Mouse (Mus musculus): ENCODE data around the gene Gm21985. TPM values are rescaled to one million over a fixed set of nuclear protein-coding genes. Genes with fewer than 3 reads are reported as not detected.

The Gm21985 gene
- polyA plus RNA-seq (2012), result not detected in 2 replicates

DNA sequence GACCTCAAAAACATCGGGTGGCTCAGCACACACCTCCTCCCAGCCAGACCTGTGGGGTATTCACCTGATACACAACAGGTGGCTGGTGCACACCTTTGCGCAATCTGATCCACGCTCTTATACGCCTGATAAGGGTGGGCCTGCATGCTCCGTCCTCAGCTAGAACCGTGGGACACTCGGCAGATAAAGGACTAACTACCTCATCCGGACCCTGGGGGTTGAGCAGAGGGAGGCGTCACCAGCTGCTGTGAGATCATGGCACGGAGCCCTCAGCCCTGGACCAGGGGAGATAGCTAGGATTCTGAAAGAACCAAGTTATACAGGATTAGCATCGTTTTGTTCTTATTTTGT lies at the start of gene Gm21985:
Gene Gm21985, plus strand, starts transcription at position 73 of the 351 bp plus-strand sequence.

GRCm38 (mm10) chr2:112239212-112239934 lies 26.7 kb upstream of the Gm21985 start, which contains the start of gene Lpcat4:
Gene Lpcat4, plus strand, starts transcription at chr2:112239468.

DNA sequence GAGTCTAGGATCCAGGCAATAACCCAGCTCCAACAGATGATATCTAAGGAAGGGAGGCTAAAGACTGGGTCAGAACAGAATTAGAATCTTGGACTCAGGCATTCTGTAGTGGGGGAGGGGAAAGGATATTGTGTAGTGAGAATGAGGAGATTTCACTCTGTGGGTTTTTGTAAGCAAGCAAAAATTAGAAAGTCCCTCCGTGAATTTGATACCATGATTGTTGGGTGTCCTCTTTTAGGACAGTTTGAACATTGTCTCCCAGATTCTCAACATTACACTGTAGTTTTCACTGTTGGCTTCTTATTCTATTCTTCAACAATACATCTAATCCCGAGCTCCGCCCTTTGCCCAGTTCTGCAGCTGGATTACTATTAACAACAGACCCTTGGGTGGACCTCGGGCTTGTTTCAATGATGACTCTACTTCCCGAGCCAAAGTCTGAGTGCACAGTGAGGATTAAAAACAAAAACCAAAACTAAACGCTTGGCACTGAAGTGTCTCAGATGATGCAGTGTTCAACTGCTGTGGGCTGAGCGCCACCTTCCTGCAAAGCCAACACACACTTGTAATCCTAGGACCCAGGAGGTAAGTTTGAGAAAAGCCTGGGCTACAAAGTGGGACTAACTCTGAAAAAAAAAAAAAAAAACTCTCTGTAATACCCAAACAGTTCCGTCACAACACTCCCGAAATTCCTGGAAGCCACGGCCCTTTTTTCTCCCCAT lies 6.7 kb upstream of the Gm21985 start, which contains the start of gene Nutm1:
Gene Nutm1, minus strand, starts transcription at position 51 of the 722 bp plus-strand sequence.

DNA sequence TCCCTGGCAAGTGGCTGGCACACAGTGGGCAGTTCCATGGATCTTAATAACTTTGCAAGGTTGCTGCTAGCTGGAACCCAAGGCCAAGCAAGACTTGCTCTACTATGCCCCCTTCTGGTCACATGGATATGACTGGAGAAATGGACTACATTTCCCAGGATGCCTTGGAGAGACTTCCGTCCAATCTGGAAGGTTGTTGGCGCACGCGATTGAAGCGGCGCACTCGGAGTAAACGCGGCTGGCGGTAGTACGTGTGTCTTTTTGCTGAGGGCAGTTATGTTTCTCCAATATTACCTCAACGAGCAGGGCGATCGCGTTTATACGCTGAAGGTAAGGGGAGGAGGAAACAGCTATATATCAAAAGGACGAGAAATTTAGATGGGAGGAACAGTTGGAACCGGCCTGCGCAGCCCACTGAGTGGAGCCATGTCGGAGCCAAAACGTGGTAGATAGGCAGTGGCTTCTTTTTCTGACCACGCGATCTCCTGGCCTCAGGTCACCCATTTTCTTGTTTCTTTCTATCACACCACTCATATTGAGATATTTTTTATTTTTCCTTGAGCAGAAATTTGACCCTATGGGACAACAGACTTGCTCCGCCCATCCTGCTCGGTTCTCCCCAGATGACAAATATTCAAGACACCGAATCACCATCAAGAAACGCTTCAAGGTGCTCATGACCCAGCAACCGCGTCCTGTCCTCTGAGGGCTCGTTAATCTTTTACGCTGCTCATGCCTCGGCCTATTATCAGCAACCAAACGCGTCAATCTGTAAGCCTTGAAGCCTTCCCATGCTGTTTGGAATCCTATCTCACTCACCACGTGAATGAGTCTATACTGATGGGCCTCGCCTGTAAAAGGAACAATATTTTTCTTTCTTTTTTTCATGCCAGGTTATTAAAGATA lies 4.1 kb upstream of the Gm21985 start, which contains the start of gene Nop10:
Gene Nop10, plus strand, starts transcription at position 179 of the 906 bp plus-strand sequence.

GRCm38 (mm10) chr2:112265448-112266241 lies 469 bp upstream of the Gm21985 start, which contains the start of gene Slc12a6:
Gene Slc12a6, plus strand, starts transcription at chr2:112265825.

GRCm38 (mm10) chr2:112367726-112368673 lies 101.9 kb downstream of the Gm21985 start, which contains the start of gene Emc4:
Gene Emc4, minus strand, starts transcription at chr2:112368027.

DNA sequence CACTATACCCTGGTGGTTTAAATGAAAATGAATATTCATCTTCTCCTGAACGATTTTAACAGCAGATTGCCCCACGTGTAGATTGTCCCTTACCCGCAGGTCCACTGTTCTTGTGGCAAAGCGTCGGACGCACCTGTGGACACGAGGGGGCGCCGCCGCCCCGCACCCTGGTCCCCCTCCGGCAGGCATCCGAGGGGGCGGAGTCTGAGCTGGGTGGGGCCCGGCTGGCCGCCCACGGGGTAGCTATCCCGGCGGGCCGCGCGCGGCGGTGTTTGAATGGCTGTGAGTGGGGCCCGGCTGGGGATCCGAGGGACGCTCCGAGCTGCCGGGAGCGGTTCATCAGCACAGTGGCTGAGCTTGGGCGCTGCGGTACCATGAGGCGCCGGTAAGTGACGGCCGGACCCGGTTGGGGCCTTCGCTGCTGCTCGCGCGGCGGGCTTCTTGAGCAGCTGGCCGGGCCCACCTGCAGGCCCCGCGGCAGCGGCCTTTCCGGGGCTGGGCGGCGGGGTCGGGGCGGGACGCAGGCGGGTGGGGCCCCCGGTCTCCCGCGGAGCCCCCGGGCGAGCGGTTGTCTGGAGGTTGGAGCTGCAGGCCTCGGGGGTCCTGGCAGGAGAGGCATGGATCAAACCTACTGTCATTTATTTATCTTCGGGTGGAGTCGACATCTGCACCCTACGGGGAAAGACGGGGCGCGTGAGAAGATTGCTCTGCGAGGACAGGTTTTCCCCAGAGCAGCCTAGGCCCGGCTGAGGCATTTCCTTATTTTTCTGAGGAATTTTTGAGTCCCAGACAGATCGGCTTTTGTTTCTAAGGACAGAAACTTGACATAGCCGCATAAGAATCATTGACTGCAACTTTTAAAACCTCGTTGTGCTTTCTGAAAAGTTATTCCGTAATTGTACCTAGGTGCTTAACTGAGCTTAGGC lies 113.1 kb downstream of the Gm21985 start, which contains the start of gene Katnbl1:
Gene Katnbl1, plus strand, starts transcription at position 239 of the 926 bp plus-strand sequence.

DNA sequence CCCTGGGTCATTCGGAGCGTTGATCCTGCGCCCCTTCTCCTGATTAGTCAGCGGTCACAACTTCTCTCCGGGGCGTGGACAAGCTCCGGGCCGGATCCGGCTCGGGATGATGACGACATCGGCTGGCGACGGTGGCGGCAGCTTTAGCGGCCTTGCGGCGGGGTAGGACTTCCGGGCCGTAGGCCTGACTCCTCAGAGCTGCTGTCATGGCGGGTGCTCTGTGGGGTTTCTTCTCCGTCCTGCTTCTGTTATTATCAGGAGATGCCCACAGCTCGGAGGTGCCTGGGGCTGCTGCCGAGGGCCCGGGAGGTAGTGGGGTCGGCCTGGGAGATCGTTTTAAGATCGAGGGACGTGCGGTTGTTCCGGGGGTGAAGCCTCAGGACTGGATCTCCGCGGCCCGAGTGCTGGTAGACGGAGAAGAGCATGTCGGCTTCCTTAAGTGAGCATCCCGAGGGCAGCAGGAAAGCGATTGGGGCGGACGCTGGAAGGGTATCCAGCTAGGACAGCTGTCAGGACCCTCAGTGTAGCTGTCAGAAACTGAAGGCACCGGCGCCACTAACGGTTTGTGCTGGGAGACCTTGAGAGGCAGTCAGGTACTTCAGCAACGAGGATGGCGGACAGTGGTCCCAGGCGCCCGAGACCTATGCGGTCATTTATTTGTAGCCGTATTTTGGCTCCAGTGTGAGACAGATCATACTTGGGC lies 188.9 kb downstream of the Gm21985 start, which contains the start of gene Emc7:
Gene Emc7, plus strand, starts transcription at position 136 of the 703 bp plus-strand sequence.

Other genes with a start within 250 kb of the Gm21985 start
- gene Olfr1311, start 241.9 kb upstream of the Gm21985 start, polyA plus RNA-seq (2012), result not detected in 2 replicates
- gene Olfr1312, start 216.1 kb upstream of the Gm21985 start, polyA plus RNA-seq (2012), result not detected in 2 replicates
- not detected in 2 replicates for gene Olfr1313, start 188.5 kb upstream of the Gm21985 start, polyA plus RNA-seq (2012)
- not detected in 2 replicates for gene Olfr1314, start 169.5 kb upstream of the Gm21985 start, polyA plus RNA-seq (2012)
- gene Olfr1315-ps1, start 150.9 kb upstream of the Gm21985 start, polyA plus RNA-seq (2012), result not detected in 2 replicates
- 0.16 TPM in 1 of 2 replicates, not detected in the other for gene Olfr1316, start 131.3 kb upstream of the Gm21985 start, polyA plus RNA-seq (2012)
- gene Olfr1317, start 126.0 kb upstream of the Gm21985 start, polyA plus RNA-seq (2012), result not detected in 2 replicates
- not detected in 2 replicates for gene Olfr1318, start 112.1 kb upstream of the Gm21985 start, polyA plus RNA-seq (2012)
- 119 and 135 TPM in 2 replicates for gene Lpcat4, start 26.8 kb upstream of the Gm21985 start, polyA plus RNA-seq (2012)
- gene Nutm1, start 7.0 kb upstream of the Gm21985 start, polyA plus RNA-seq (2012), result 0.01 and 0.04 TPM in 2 replicates
- gene Nop10, start 4.4 kb upstream of the Gm21985 start, polyA plus RNA-seq (2012), result 23.1 and 27.0 TPM in 2 replicates
- gene Slc12a6, start 489 bp upstream of the Gm21985 start, polyA plus RNA-seq (2012), result 9.4 and 9.7 TPM in 2 replicates
- gene Emc4, start 101.7 kb downstream of the Gm21985 start, polyA plus RNA-seq (2012), result 41.4 and 43.8 TPM in 2 replicates
- gene Katnbl1, start 112.9 kb downstream of the Gm21985 start, polyA plus RNA-seq (2012), result 4.0 and 4.9 TPM in 2 replicates
- 2.2 and 3.0 TPM in 2 replicates for gene Emc7, start 188.7 kb downstream of the Gm21985 start, polyA plus RNA-seq (2012)
- gene Chrm5, start 214.5 kb downstream of the Gm21985 start, polyA plus RNA-seq (2012), result not detected in 2 replicates
- gene Aven, start 226.7 kb downstream of the Gm21985 start, polyA plus RNA-seq (2012), result 6.1 and 9.0 TPM in 2 replicates